Comparison of ENCODE assay signal across 8 mouse cellular contexts in genomic region chrX:157596802-157597201, GRCm38 (mm10). TPM values are rescaled to one million over a fixed set of nuclear protein-coding genes. Genes with fewer than 3 reads are reported as not detected.
DNase-seq lines count a peak whose midpoint lies in the region; ATAC-seq lines count a peak whose summit lies in the region.

No protein-coding gene starts in this region.

- DNase-seq in liver, embryonic 11.5 days (ENCODE audit: low spot score), result no peak
- DNase-seq in liver, result no peak
- DNase-seq in forebrain, embryonic 10.5 days (ENCODE audit: extremely low spot score, low spot score), result no peak
- peak; percentile 36 for DNase-seq in splenic B cell, adult 2 months (ENCODE audit: low read depth, low spot score)
- DNase-seq in right cerebral cortex, postnatal 4 days, result no peak
- DNase-seq in cerebellum, adult 11 months, result no peak

- H3K9me3 ChIP-seq in liver, embryonic 11.5 days (ENCODE audit: control insufficient read depth, low read length), result no peaks in the 10 kb centered on the region
- H3K9me3 ChIP-seq in forebrain, embryonic 10.5 days, result no peaks in the 10 kb centered on the region
- H3K9me3 ChIP-seq in limb, embryonic 13.5 days, result no peaks in the 10 kb centered on the region

- H3K36me3 ChIP-seq in liver, embryonic 11.5 days (ENCODE audit: control insufficient read depth, insufficient read depth, low read length), result no peaks in the 10 kb centered on the region
- H3K36me3 ChIP-seq in forebrain, embryonic 10.5 days (replicated peaks), result no peaks in the 10 kb centered on the region
- no peaks in the 10 kb centered on the region for H3K36me3 ChIP-seq in limb, embryonic 13.5 days
- no peaks in the 10 kb centered on the region for H3K36me3 ChIP-seq in splenic B cell, adult 2 months (ENCODE audit: control insufficient read depth, insufficient read depth, low read length, poor library complexity, severe bottlenecking)

- peak overlapping the region; percentile 61 for H3K4me2 ChIP-seq in liver, embryonic 11.5 days
- H3K4me2 ChIP-seq in limb, embryonic 13.5 days (replicated peaks), result peak overlapping the region; percentile 58

- no peak overlapping the region for H3K27ac ChIP-seq in liver, embryonic 11.5 days (ENCODE audit: low read depth, low read length)
- peak overlapping the region; percentile 94; the same call in 1 of the 2 replicates for H3K27ac ChIP-seq in forebrain, embryonic 10.5 days
- no peak overlapping the region for H3K27ac ChIP-seq in limb, embryonic 13.5 days

- 62% methylated on average over 5 of the region's 5 CpGs for WGBS in liver, embryonic 11.5 days
- 91% methylated on average over 5 of the region's 5 CpGs for WGBS in forebrain, embryonic 10.5 days
- 64% methylated on average over 5 of the region's 5 CpGs for WGBS in limb, embryonic 13.5 days

- peak overlapping the region; percentile 67; the same call in 1 of the 2 replicates for H3K4me3 ChIP-seq in liver, embryonic 11.5 days (ENCODE audit: low read depth, low read length)
- peak overlapping the region; percentile 67 for H3K4me3 ChIP-seq in forebrain, embryonic 10.5 days
- peak overlapping the region; percentile 60 for H3K4me3 ChIP-seq in limb, embryonic 13.5 days

- peaks cover 5% of the 10 kb centered on the region for H3K4me1 ChIP-seq in liver, embryonic 11.5 days (replicated peaks; ENCODE audit: control insufficient read depth, insufficient read depth, low read length)
- H3K4me1 ChIP-seq in forebrain, embryonic 10.5 days, result peaks cover 25% of the 10 kb centered on the region
- peaks cover 5% of the 10 kb centered on the region; the same call in 1 of the 2 replicates for H3K4me1 ChIP-seq in limb, embryonic 13.5 days

- no peaks in the 10 kb centered on the region; the same call in 1 of the 2 replicates for H3K27me3 ChIP-seq in liver, embryonic 11.5 days (replicated peaks; ENCODE audit: control insufficient read depth, insufficient read depth, low read length)
- H3K27me3 ChIP-seq in forebrain, embryonic 10.5 days (ENCODE audit: poor library complexity, severe bottlenecking), result peaks cover 5% of the 10 kb centered on the region; the same call in 1 of the 2 replicates
- no peaks in the 10 kb centered on the region for H3K27me3 ChIP-seq in limb, embryonic 13.5 days
- H3K27me3 ChIP-seq in splenic B cell, adult 2 months (ENCODE audit: control insufficient read depth, insufficient read depth, low read length, poor library complexity, severe bottlenecking), result no peaks in the 10 kb centered on the region

- ATAC-seq in liver, embryonic 11.5 days (replicated peaks; ENCODE audit: low FRiP score), result no peak
- ATAC-seq in limb, embryonic 13.5 days (ENCODE audit: low FRiP score, low read depth), result no peak
- no peak for ATAC-seq in frontal cortex, adult (ENCODE audit: low TSS enrichment)

- H3K9ac ChIP-seq in liver, embryonic 11.5 days (ENCODE audit: low read depth, low read length), result no peak overlapping the region
- no peak overlapping the region for H3K9ac ChIP-seq in limb, embryonic 13.5 days

RNA-seq across cellular contexts. Expression of gene Mbtps2, which starts 1.7 kb away (rescaled TPM):
- 19.5 and 21.2 TPM in 2 replicates for polyA plus RNA-seq in liver, embryonic 11.5 days (2014; fragmentation: Nextera tagmentation; extraction: Ambion mirVana)
- 23.3 and 27.1 TPM in 2 replicates for polyA plus RNA-seq in forebrain, embryonic 10.5 days (2016; fragmentation: Nextera tagmentation; extraction: Ambion mirVana)
- polyA plus RNA-seq in limb, embryonic 13.5 days (2015; fragmentation: Nextera tagmentation; extraction: Ambion mirVana), result 23.9 and 25.7 TPM in 2 replicates

RNA-seq across cellular contexts. Expression of gene Yy2, which starts 28.0 kb away (rescaled TPM):
- polyA plus RNA-seq in liver, embryonic 11.5 days (2014; fragmentation: Nextera tagmentation; extraction: Ambion mirVana), result 4.1 and 4.2 TPM in 2 replicates
- polyA plus RNA-seq in forebrain, embryonic 10.5 days (2016; fragmentation: Nextera tagmentation; extraction: Ambion mirVana), result 6.2 and 6.6 TPM in 2 replicates
- 4.6 and 5.3 TPM in 2 replicates for polyA plus RNA-seq in limb, embryonic 13.5 days (2015; fragmentation: Nextera tagmentation; extraction: Ambion mirVana)
